Mouse (Mus musculus) adrenal gland, postnatal 25 days (tissue): ENCODE data around the gene Bcdin3d. TPM values are rescaled to one million over a fixed set of nuclear protein-coding genes. Genes with fewer than 3 reads are reported as not detected.
A peak's percentile ranks its signal among the peaks of the same experiment; 100 is the strongest.

Source experiments
- DNase-seq: peaks from one replicate; pipeline ENCODE4 v3.0.0; 2021; ENCODE audit warnings: mixed read lengths
- total RNA-seq: library from RNA; stranded (reverse); gene quantifications from 2 replicates; pipeline ENCODE4 v1.2.3, GENCODE M21; 2021

Bcdin3d gene
- total RNA-seq, 1 experiment from 2014 or later, result 7.7 TPM

DNA sequence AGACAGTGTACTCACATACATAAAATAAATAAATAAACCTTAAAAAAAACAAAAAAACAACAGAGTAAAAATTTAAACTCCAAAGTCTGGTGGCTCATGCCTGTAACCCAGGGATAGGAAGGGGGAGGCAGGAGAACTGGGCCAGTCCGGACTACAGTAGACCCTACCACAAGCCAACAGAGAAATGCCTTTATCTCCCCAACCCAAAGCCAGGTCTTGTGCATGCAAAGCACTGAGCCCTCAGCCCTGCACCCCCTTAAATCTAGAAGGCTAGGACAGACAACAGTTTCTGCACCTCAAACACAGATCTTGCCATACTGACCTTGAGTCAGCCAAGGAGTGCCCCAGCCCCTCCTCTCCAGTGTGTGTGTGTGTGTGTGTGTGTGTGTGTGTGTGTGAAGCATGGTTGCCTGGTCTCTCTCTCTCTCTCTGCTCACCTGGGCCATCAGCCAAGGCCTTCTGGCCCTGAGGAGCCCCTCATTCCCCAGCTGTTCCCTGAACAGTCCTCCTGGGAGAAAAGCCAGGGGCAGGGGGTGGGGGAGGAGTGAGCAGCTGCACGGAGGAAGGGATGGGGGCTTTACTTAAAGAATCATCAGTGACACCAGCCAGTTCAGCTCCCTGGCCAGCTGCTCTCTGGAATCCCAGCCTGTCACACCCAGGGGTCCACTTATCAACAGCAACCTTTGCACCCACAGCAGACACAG, 34.3 kb downstream of the Bcdin3d start:
- no peak for DNase-seq

GRCm38 (mm10) chr15:99438966-99439698, 35.4 kb downstream of the Bcdin3d start:
- no peak for DNase-seq

- peak; percentile 74 for DNase-seq
These were observed 40.6 kb downstream of the Bcdin3d start for GRCm38 (mm10) chr15:99433913-99434312.

- DNase-seq, result no peak
These were observed 41.3 kb downstream of the Bcdin3d start for GRCm38 (mm10) chr15:99433081-99433718.

- no peak for DNase-seq
These were observed 42.6 kb downstream of the Bcdin3d start for GRCm38 (mm10) chr15:99431967-99432366.

GRCm38 (mm10) chr15:99431504-99431903, 43.0 kb downstream of the Bcdin3d start:
- no peak for DNase-seq

- DNase-seq, result no peak
These were observed 43.5 kb downstream of the Bcdin3d start for GRCm38 (mm10) chr15:99431063-99431462.

DNA sequence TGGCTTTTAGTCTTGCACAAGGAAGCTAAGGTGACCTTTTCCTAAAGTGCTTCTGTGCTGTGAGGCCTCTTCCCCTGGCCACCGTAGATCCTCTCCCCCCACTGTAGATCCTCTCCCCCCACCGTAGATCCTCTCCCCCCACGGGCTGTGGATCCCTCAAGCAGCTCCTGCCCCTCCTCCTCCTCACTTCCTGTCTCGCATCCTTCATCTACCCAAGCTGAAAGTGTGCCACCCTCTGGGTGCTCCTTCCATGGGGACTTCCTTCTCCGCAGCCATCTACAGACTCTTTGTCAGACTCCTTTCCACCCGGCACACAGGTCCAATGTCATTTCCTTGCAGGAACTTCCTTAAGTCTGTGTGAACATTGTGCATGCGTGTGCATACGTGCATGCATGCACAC, 44.1 kb downstream of the Bcdin3d start:
- no peak for DNase-seq

GRCm38 (mm10) chr15:99423884-99424283, 50.6 kb downstream of the Bcdin3d start:
- no peak for DNase-seq

DNA sequence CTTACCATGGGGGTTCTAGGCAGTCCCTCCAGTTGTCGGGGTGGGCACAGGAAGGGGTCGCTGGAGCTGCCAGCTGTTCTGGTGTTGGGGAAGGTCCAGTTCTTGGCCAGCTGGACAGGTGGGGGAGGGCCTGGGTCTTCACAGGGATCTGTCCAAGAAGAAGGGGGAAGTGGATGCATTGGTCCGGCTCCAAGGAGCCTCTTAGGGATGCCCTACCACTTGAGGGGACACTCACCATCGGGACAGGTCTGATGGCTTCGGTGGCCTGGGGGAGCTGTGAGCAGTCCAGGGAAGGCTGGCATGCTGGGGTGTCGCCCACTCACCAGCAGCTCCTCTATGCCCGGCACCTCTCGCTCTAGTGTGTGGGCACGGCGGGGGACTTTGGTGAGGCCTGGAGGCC, 51.4 kb downstream of the Bcdin3d start:
- DNase-seq, result no peak

GRCm38 (mm10) chr15:99422551-99422950, 52.0 kb downstream of the Bcdin3d start:
- no peak for DNase-seq

- DNase-seq, result no peak
These were observed 52.9 kb downstream of the Bcdin3d start for GRCm38 (mm10) chr15:99421676-99422075.

- DNase-seq, result no peak
These were observed 53.4 kb downstream of the Bcdin3d start for GRCm38 (mm10) chr15:99421152-99421551.

DNA sequence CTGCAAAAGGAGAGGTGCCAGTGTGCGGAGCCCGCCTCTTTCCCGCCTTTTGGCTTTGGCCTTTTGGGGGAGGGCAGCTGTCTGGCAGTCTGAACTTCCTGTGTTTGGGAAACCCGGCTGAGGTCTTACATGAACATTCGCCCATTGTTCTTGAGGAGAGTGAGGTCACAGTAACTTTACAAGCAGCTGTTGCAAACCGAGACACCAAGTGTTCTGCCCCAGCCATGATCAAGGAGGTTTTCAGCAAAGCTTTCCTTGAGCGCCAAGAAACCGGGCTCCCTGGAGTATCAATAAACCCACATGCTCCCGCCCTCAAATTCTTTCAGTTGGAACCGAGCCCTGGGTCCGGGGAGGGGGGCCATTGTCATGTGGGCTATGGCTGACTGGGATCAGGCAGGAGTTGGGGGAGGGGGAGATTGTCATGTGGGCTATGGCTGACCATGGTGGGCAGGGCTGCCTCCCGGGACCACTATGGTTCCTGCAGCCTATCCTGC, 54.0 kb downstream of the Bcdin3d start:
- DNase-seq, result no peak

DNA sequence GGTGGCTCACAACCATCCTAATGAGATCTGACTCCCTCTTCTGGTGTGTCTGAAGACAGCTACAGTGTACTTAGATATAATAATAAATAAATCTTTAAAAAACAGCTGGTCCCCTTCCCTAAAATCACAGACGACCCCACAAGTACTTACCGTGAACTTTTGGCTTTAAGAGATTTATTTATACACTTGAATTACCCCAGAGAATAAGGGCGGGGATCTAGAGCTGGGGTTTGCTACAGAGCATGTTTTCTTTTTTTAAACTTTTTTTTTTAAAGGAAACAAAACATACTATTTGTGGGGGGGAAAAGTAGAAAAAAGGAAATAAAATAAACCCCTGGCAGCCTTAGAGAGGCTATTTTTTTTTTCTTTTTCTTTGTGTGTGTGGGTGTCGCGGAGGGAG, 54.4 kb downstream of the Bcdin3d start:
- DNase-seq, result no peak

Other genes with a start within 250 kb of the Bcdin3d start
- 0.67 and 1.2 TPM in 2 replicates for gene Kcnh3, start 249.9 kb downstream of the Bcdin3d start, total RNA-seq
- 32.5 and 54.6 TPM in 2 replicates for gene Mcrs1, start 222.8 kb downstream of the Bcdin3d start, total RNA-seq
- gene Prpf40b, start 179.6 kb downstream of the Bcdin3d start, total RNA-seq, result 55.2 and 59.6 TPM in 2 replicates
- 2.4 and 4.8 TPM in 2 replicates for gene Fam186b, start 178.8 kb downstream of the Bcdin3d start, total RNA-seq
- gene Fmnl3, start 104.2 kb downstream of the Bcdin3d start, total RNA-seq, result 16.4 and 24.1 TPM in 2 replicates
- 719 and 813 TPM in 2 replicates for gene Tmbim6, start 81.8 kb downstream of the Bcdin3d start, total RNA-seq
- 40.6 and 42.1 TPM in 2 replicates for gene Nckap5l, start 17.0 kb downstream of the Bcdin3d start, total RNA-seq
- gene Faim2, start 53.4 kb upstream of the Bcdin3d start, total RNA-seq, result 24.3 TPM in 2 replicates
- gene Aqp2, start 104.3 kb upstream of the Bcdin3d start, total RNA-seq, result 0.82 TPM in 1 of 2 replicates, not detected in the other
- gene Aqp5, start 116.1 kb upstream of the Bcdin3d start, total RNA-seq, result 1.9 and 3.3 TPM in 2 replicates
- gene Aqp6, start 126.7 kb upstream of the Bcdin3d start, total RNA-seq, result not detected in 2 replicates
- gene Racgap1, start 176.9 kb upstream of the Bcdin3d start, total RNA-seq, result 13.4 and 13.6 TPM in 2 replicates
- gene Asic1, start 195.6 kb upstream of the Bcdin3d start, total RNA-seq, result 0.33 and 0.49 TPM in 2 replicates
- 51.9 and 63.6 TPM in 2 replicates for gene Smarcd1, start 227.4 kb upstream of the Bcdin3d start, total RNA-seq
- 30.4 and 43.7 TPM in 2 replicates for gene Gm17349, start 230.8 kb upstream of the Bcdin3d start, total RNA-seq
- gene Gpd1, start 242.8 kb upstream of the Bcdin3d start, total RNA-seq, result 639 and 861 TPM in 2 replicates